Mouse (Mus musculus) adrenal gland, postnatal 14 days (tissue): Measurements from ENCODE around the gene Lnp1. TPM values are rescaled to one million over a fixed set of nuclear protein-coding genes. Genes with fewer than 3 reads are reported as not detected.
"Not testable (repeated sequence)": the region's sequence is repeated elsewhere in the genome, so short reads cannot be mapped to it uniquely, and the experiment has no call there.

Experiments
- DNase-seq: peaks from one replicate; pipeline ENCODE4 v3.0.0; 2021; ENCODE audit warnings: mixed read lengths
- long read RNA-seq, 2 experiments: library from polyadenylated mRNA; stranded (forward); transcript quantifications; one replicate each; pipeline ENCODE4 v2.0.0; 2021
- total RNA-seq: library from RNA; stranded (reverse); gene quantifications from 2 replicates; pipeline ENCODE4 v1.2.3, GENCODE M21; 2021

The Lnp1 gene
- total RNA-seq = not detected in 2 replicates
- long read RNA-seq, experiment 1 = 0 reads
- long read RNA-seq, experiment 2 = 0 reads

DNA sequence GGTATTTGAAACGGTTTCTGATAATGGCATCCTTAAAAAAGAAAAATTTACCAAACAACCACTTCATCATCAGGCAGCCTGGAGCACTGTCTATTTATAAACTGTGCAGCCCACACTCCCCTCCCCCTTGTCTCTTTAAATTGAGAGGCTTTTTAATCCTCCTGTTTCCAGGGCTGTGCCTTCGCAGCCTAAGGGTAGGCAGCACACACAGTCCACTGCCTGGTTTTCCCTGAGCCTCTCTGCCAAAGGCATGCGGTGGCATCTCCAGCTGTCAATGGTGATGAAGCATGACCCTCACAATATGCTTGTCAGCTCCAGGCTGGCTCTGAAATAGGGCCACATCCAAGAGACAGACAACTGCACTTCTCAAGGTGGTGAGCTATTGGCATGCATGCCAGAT lies at the start of gene Lnp1:
Lnp1 (minus strand) TSS at position 39 of the 400 bp plus-strand sequence.
- no peak for DNase-seq

DNA sequence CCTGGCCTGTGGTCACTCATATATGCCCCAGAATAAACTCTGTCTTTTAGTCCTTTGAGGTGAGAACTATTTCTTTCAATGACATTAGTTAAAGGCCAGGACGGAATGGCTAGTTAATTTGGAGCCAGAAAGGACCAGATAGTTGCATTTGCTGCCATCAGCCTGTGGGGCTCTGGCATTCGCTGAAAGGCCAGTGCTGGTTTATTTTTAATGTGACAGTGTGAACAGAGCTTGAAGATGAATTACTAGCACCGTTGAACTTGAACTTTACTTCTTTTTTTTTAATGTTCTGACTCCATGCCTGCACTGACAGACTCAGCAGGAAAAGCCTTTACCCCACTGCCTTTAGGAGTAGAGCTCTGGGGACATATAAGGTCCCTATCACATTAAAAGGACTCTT lies 46.8 kb upstream of the Lnp1 start:
- peak; percentile 6 for DNase-seq

DNA sequence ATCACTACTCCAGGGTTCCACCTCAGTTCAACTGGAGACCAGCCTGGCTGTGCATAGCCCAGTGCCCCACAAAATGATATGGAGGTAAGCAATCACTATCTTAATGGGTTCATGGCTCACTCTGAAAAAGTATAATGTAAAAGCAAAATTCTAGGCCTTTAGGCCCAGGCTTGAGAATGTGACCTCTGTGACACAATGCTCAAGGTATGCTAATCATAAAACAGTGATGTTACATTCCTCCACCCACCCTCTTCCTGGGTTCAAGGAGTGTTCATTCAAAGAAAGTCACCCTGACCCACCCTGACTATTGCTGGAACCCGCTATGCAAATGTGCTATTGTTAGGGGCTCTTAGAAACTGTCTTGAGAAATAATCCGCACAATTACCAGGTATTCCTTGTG lies 30.4 kb upstream of the Lnp1 start:
- DNase-seq = not testable (repeated sequence)

DNA sequence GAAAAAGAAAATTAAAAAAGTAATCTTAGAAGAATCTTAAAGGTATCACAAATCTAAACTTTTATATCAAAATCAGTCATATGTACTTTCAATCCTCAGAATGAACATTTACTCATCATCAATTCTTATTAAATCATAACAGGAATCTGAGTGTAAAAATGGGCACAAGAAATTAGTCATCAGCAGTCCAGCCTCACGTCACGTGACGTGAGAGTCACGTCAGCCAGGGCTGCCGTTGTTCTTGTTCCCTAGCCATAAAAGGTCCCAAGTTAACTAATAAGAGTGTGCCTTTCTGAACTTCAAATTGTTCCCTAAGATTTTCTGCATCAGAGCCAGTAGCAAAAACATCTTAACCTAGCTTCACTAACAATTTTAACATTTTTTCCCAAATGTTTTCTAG lies 21.2 kb upstream of the Lnp1 start:
- DNase-seq = no peak

DNA sequence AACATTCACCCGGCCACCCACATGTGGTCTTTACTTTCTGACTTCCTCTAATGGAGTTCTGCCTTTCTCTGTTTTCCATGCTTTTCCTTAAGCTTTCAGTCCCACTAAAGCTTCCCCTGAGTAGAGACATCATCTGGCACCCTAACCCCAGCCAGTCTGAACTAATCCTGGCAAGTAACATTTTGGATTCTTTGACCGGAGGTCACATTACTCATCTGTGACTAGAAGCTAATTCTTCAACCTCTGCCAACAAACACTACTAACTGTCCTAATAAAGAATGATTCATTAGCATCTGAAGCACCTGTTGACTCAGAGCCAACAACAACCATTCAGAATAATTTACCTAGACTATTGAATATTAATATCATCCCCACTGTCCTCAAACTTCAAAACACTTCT lies 14.5 kb upstream of the Lnp1 start:
- no peak for DNase-seq

DNA sequence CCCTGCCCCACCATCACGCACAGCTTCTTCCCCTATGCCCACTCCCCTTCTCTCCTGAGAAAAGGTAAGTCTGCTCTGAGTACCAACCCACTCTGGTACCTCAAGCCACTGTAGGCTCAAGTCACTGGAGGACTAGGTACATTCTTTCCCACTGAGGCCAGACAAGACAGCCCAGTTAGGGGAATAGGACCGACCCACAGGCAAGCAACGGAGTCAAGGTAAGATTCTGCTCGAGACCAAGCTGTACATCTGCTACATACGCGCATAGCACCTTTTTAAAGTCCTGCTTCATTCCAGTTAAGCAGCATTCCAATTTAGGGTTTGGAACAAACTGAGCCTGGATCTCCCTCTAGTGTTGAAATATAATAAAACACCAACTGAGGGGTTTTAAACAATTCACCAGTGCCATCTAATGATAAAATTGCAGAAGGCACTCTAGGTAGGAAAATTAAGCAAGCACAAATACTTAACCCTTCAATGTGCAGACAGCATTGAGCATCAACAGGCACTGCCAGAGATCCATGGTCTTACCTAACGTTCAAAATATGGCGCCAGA lies 7.7 kb downstream of the Lnp1 start:
- no peak for DNase-seq

DNA sequence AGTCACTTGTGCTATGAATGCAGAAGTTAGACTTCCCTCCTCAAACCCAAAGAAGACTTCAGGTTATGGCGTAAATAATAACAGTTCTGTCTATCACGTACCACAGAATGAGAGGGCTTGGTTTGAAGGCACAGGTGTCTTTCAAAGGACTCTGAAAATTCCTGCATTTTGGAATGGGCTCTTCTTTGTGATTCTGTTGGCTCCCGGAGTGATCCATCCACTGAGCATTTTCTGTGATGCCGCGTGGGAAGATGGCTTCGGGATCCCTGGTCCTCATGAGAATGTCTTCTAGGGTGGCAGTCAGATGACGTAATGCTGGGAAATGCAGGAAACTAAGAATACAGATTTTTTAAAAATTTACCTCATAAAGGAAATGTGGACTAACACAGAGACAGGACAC lies 10.6 kb downstream of the Lnp1 start:
- DNase-seq = no peak

DNA sequence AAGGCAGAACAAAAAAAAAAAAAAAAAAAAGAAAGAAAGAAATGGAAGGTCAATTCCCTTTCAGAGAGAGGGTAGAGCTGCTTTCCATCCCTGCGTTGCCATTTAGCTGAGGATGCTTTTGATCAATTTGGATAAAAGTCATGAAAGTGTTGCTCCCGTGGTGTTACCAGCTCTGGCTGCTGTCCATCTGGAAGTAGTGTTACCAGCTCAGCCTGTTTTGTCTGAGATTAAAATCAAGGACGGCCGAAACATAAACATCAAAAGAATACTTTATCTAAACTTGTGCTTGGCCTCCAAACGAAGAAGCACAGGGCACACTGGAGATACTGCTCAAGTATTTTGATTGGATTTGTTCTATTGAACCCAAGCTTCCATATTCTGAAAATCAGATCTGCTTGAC lies 18.9 kb downstream of the Lnp1 start:
- DNase-seq = no peak

DNA sequence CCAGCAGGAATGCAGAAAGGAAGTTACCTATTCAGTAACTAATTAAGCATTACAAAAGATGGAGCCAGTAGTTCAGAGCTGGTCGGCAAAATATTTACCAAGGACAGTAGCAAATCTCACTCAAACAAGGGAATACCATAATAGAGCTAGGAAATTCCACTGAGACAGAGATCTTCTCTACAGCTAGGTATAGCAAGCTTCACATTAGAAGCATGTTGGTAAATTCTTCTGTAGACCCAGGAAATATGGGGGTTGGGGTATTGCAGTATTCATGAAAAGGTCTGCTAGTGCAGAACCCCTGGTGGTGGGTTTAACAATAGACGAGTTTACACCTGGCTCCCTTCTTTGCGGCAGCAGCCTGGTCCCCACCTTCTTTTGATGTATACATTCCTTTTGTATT lies 25.7 kb downstream of the Lnp1 start:
- DNase-seq = not testable (repeated sequence)

DNA sequence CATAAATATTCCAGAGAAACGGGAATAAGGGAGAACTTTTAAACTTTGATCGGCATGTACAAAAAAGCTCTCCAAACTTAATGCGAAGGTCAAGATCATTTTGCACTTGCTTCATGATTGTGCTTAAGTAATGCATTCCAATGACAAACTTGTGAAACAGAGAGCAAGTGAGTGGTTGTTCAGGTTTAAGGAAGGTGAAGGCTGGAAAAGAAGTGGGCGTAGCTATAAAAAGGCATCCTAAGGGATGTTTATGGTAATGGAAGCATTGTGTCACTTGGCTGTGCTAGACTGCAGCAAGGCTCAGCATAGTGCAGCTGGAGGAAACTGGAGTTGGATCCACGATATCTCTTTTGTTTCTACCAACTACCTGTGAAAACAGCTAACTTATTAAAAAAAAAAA lies 36.3 kb downstream of the Lnp1 start:
- no peak for DNase-seq

DNA sequence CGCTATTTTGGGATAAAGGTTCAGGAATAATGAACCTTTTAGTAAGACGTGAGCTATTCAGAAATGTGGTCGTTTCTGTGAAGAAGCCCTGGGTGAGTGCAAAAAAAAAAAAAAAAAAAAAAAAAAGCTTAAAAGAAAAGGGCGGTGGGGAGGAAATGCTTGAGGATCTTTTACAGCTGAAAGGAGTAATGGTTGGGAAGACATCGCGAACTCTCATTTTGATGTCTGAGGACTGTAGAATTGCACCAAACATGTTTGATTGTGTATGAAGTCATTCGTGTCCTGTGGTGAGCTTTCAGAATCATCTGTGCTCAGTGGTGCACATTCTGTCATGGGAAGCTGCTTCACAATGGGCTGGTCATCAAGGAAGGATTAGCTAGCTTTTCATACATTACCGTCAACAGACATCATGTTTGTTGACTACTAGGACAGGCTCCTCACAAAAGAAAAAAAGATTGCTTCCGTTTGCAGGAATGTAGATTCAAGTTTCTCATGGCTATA lies 41.2 kb downstream of the Lnp1 start:
- DNase-seq = no peak

DNA sequence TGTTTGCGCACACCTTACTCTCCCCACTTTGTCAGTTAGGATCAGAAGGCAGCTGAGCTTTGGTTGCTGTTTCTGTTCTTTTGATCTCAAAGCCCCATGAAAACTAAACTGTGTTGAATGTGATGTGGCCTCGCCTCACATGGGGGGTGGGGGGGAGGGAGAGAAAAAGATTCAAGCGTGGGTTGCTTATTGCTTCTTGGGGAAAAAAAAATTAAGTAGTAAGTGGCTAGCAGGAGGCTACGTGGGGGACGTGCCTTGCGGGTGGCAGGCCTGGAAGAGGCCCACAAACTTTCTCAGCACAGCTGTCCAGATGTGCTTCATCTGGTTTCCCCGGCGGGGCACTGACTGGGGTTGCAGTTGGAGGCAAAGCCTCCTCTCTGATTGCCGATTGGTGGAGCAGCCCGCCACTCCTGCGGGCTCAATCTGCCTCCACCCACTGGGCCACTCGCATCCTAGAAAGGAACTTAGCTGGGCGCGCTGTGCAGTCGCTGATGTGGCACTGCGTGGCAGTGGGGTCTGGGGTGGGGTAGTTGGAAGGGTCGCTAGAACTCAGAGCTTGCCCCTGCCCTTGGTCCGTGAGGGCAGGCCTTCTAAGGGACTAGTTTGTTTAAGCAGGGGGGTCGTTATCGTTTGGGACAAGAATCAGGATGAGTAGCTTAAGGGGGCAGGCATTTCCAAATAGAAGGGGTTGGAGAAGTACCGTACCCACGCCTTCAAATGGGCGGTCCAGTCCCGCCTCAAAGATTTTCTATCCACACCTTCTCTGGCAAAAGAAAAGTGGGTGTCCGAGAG lies 41.8 kb downstream of the Lnp1 start, which contains the start of gene Tmem45a:
Tmem45a (minus strand) TSS at position 343 of the 792 bp plus-strand sequence.
- peak; percentile 94 for DNase-seq

DNA sequence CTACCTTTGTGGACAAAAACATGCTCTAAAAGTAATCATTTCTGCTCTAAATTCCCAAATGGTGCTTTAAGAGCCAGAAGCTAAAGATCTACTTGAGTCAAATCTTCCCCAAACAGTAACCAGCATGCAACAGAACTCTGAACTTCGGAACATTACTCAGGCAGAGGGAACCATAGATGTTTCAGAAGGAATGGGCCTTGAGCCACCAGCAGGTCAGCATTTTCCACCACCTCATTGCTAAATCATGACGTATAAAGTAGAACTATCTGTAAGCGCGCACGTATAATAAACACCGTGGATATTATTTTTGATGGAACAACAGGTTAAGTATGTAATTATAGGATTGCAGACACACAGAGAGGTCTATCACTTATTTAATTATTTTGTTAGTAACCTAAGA lies 43.0 kb downstream of the Lnp1 start:
- no peak for DNase-seq

DNA sequence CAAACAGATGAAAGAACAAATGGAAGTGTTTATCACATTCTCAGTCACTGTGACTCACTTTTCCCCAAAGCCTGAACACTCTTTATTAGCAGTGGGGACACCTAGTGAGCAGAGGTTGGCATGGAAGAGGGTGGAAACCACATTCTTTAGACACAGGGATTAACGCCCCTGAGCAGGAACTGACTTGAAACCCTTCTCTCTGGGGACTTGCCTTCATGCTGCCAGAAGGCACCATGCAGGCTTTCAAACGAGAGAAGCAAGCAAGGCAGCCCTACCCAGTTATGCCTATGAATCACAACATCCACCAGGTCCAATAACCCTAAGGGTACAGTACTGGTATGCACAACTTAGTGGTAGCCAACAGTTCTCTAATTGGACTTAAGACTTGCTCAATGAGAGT lies 54.5 kb downstream of the Lnp1 start:
- DNase-seq = no peak

DNA sequence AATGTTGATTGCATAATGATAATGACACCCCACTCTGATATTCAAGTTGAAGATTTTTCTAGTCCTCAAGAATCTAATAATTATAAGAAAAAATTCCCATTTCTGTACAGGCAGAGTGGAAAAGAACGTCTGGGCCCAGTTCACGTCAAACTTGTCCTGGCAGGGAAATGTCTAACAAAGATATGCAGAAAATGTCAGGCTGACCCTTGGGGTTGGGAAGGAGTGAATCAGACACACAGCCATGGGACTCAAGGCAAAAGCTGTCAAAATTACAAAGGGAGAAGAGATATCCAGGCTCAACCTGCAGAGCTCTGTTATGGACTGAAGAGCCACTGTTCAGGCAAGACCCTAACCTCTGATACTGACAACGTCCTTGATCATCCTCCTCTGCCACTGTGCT lies 57.4 kb downstream of the Lnp1 start:
- DNase-seq = no peak

DNA sequence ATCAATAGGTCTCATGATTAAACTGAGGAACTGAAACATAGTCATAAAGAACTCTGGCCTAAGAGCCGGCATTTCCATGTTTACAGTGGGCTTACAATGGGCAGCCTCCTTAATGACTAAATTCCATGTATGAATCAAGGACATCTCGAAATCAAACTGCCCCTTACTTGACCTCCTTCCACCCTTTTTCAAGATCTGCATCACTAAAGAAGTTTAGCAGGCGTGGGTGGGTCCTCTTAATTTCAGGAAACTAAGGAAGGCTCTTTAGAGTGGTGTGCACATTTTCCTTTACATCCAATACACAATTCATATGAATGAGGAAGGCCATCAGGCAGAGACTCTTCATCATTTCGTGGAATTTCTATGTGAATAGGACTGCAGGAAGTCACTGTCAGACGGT lies 59.5 kb downstream of the Lnp1 start:
- no peak for DNase-seq

DNA sequence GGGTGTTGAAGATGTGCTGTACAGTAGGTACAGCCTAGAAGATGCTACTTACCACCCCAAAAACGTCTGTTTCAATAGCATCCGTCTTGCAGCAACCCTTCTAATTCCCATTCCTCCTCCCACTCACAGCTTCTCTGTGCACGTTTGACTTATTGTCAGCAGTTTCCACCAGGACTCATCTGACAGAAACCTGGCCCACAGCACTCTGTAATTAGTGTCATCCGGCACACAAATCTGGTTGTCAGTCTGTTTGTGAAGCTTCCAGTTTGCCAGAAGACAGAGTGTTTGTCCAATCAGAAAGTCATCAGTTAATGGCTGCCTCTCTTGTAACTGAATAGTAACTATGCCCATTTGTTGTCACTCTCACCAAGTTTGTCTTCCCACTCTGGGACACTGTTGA lies 60.3 kb downstream of the Lnp1 start:
- no peak for DNase-seq

Other genes with a start within 250 kb of the Lnp1 start
- gene Tfg, start 210.6 kb downstream of the Lnp1 start, total RNA-seq = 67.6 and 73.2 TPM in 2 replicates
- gene Adgrg7, start 132.2 kb downstream of the Lnp1 start, total RNA-seq = not detected in 2 replicates
- gene Tmem45a, start 41.9 kb downstream of the Lnp1 start, total RNA-seq = 5.0 and 5.5 TPM in 2 replicates
- 0.11 TPM in 1 of 2 replicates, not detected in the other for gene Tmem45a2, start 143.3 kb upstream of the Lnp1 start, total RNA-seq
- gene Tomm70a, start 193.6 kb upstream of the Lnp1 start, total RNA-seq = 61.4 and 66.0 TPM in 2 replicates
- gene Nit2, start 239.3 kb upstream of the Lnp1 start, total RNA-seq = 72.4 and 79.7 TPM in 2 replicates